15 mouse cellular contexts compared by ENCODE assay signal in the genomic region with DNA sequence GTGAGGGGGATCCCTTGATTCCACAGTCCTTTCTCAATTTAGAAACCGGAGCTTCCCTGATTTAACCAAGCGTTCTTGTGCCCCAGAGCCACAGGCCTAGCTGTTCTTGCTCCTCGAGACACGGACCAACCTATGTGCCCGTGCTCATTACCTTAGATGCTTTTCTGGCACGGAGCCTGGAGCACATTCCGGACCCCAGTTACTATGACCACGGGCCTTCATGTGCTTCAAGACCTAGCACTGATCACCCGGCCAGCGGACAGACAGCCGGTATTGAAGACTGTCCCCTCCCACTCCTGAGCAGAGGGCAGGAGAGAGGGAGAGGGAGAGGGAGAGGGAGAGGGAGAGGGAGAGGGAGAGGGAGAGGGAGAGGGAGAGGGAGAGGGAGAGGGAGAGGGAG. TPM values are rescaled to one million over a fixed set of nuclear protein-coding genes. Genes with fewer than 3 reads are reported as not detected.
DNase-seq lines count a peak whose midpoint lies in the region; ATAC-seq and TF ChIP-seq lines count a peak whose summit lies in the region.
"Had no signal": no experiment of that assay in that cellular context is flagged by ENCODE, and none has a peak within 500 bp of the region (broad histone marks: within the 10 kb centered on the region; RNA-seq: fewer than 3 reads in every experiment).

No protein-coding gene starts in this region.

- no peaks in the 10 kb centered on the region for H3K9me3 ChIP-seq in forebrain, embryonic 11.5 days (ENCODE audit: control insufficient read depth, low read length)
- H3K9me3 ChIP-seq in forebrain, embryonic 12.5 days, result peaks cover 5% of the 10 kb centered on the region; the same call in 1 of the 2 replicates
- H3K9me3 ChIP-seq in midbrain, embryonic 12.5 days, result 0 out of 2 replicates have a peak, but pooled peaks cover 4% of the 10 kb centered on the region
- 0 out of 2 replicates have a peak, but pooled peaks cover 9% of the 10 kb centered on the region for H3K9me3 ChIP-seq in midbrain, embryonic 13.5 days
- peaks cover 5% of the 10 kb centered on the region for H3K9me3 ChIP-seq in kidney, embryonic 15.5 days (replicated peaks)
- H3K9me3 ChIP-seq in stomach, postnatal 0 days (ENCODE audit: control insufficient read depth, low read length), result no peaks in the 10 kb centered on the region

- H3K4me1 ChIP-seq in forebrain, embryonic 11.5 days (replicated peaks; ENCODE audit: control insufficient read depth, insufficient read depth, low read length), result peaks cover 6% of the 10 kb centered on the region; the same call in 1 of the 2 replicates
- H3K4me1 ChIP-seq in forebrain, embryonic 12.5 days, result peaks cover 28% of the 10 kb centered on the region
- peaks cover 11% of the 10 kb centered on the region for H3K4me1 ChIP-seq in midbrain, embryonic 12.5 days
- H3K4me1 ChIP-seq in midbrain, embryonic 13.5 days (replicated peaks), result peaks cover 21% of the 10 kb centered on the region
- peaks cover 49% of the 10 kb centered on the region for H3K4me1 ChIP-seq in kidney, embryonic 15.5 days
- H3K4me1 ChIP-seq in stomach, postnatal 0 days (replicated peaks; ENCODE audit: control insufficient read depth, insufficient read depth), result 0 out of 2 replicates have a peak, but pooled peaks cover 2% of the 10 kb centered on the region

- no peaks in the 10 kb centered on the region for H3K36me3 ChIP-seq in forebrain, embryonic 11.5 days (ENCODE audit: control insufficient read depth, insufficient read depth, low read length)
- no peaks in the 10 kb centered on the region for H3K36me3 ChIP-seq in forebrain, embryonic 12.5 days (replicated peaks)
- H3K36me3 ChIP-seq in midbrain, embryonic 12.5 days, result no peaks in the 10 kb centered on the region
- no peaks in the 10 kb centered on the region for H3K36me3 ChIP-seq in midbrain, embryonic 13.5 days
- peaks cover 12% of the 10 kb centered on the region for H3K36me3 ChIP-seq in kidney, embryonic 15.5 days
- no peaks in the 10 kb centered on the region for H3K36me3 ChIP-seq in stomach, postnatal 0 days (ENCODE audit: control insufficient read depth, insufficient read depth, low read length)
- H3K36me3 ChIP-seq: embryonic facial prominence, embryonic 13.5 days; neural tube, embryonic 12.5 days had no signal

- H3K9ac ChIP-seq in forebrain, embryonic 11.5 days (ENCODE audit: low read length), result no peak overlapping the region
- H3K9ac ChIP-seq in forebrain, embryonic 12.5 days, result no peak overlapping the region
- 0 out of 2 replicates have a peak overlapping the region, but pooled peaks have one; percentile 20 for H3K9ac ChIP-seq in midbrain, embryonic 12.5 days (replicated peaks)
- H3K9ac ChIP-seq in midbrain, embryonic 13.5 days (replicated peaks), result no peak overlapping the region
- no peak overlapping the region for H3K9ac ChIP-seq in kidney, embryonic 15.5 days
- H3K9ac ChIP-seq in stomach, postnatal 0 days (ENCODE audit: low read length), result peak overlapping the region; percentile 23; the same call in 1 of the 2 replicates
- H3K9ac ChIP-seq: neural tube, embryonic 12.5 days had no signal

- H3K27ac ChIP-seq in forebrain, embryonic 11.5 days (ENCODE audit: low read depth, low read length), result no peak overlapping the region
- H3K27ac ChIP-seq in forebrain, embryonic 12.5 days, result no peak overlapping the region
- H3K27ac ChIP-seq in midbrain, embryonic 12.5 days (replicated peaks), result no peak overlapping the region
- no peak overlapping the region for H3K27ac ChIP-seq in midbrain, embryonic 13.5 days
- H3K27ac ChIP-seq in kidney, embryonic 15.5 days, result peak overlapping the region; percentile 76
- H3K27ac ChIP-seq in stomach, postnatal 0 days (replicated peaks), result peak overlapping the region; percentile 2; the same call in 1 of the 2 replicates
- H3K27ac ChIP-seq: heart, adult 2 months; left cerebral cortex, adult 2 months; neural tube, embryonic 12.5 days had no signal

- no peak for TF ChIP-seq EP300 in stomach, postnatal 0 days (optimal IDR thresholded peaks at IDR 0.05)

- DNase-seq in forebrain, embryonic 11.5 days (ENCODE audit: low spot score), result peak; percentile 68
- peak; percentile 73 for DNase-seq in stomach, postnatal 0 days (ENCODE audit: low spot score)
- DNase-seq in right cerebral cortex, postnatal 14 days, result no peak
- no peak for DNase-seq in thymus, postnatal 25 days
- DNase-seq: cerebellum, adult 8-10 months; heart, adult 2 months; liver; right cerebral cortex, postnatal 25 days had no signal

- H3K27me3 ChIP-seq in forebrain, embryonic 11.5 days (ENCODE audit: control insufficient read depth, insufficient read depth, low read length), result peaks cover 11% of the 10 kb centered on the region
- peaks cover 54% of the 10 kb centered on the region for H3K27me3 ChIP-seq in forebrain, embryonic 12.5 days
- peaks cover 53% of the 10 kb centered on the region for H3K27me3 ChIP-seq in midbrain, embryonic 12.5 days
- H3K27me3 ChIP-seq in midbrain, embryonic 13.5 days, result peaks cover 45% of the 10 kb centered on the region
- H3K27me3 ChIP-seq in kidney, embryonic 15.5 days, result peaks cover 13% of the 10 kb centered on the region
- no peaks in the 10 kb centered on the region for H3K27me3 ChIP-seq in stomach, postnatal 0 days (ENCODE audit: control insufficient read depth, insufficient read depth, low read length)

- WGBS in forebrain, embryonic 11.5 days, result 32% methylated on average over 11 of the region's 11 CpGs
- 25% methylated on average over 11 of the region's 11 CpGs for WGBS in forebrain, embryonic 12.5 days
- 21% methylated on average over 11 of the region's 11 CpGs for WGBS in midbrain, embryonic 12.5 days
- WGBS in midbrain, embryonic 13.5 days, result 24% methylated on average over 11 of the region's 11 CpGs
- WGBS in kidney, embryonic 15.5 days, result 17% methylated on average over 11 of the region's 11 CpGs
- WGBS in stomach, postnatal 0 days, result 25% methylated on average over 11 of the region's 11 CpGs

- ATAC-seq in forebrain, embryonic 11.5 days (replicated peaks; ENCODE audit: low FRiP score), result no peak
- ATAC-seq in forebrain, embryonic 12.5 days (ENCODE audit: low FRiP score), result no peak
- ATAC-seq in midbrain, embryonic 12.5 days (ENCODE audit: low FRiP score, low read depth), result no peak
- ATAC-seq in midbrain, embryonic 13.5 days, result no peak
- peak; percentile 27; the same call in 1 of the 2 replicates for ATAC-seq in kidney, embryonic 15.5 days (replicated peaks; ENCODE audit: low FRiP score)
- ATAC-seq in stomach, postnatal 0 days (ENCODE audit: low FRiP score, low TSS enrichment), result peak; percentile 1; the same call in 1 of the 2 replicates

- no peak overlapping the region for H3K4me2 ChIP-seq in forebrain, embryonic 11.5 days (ENCODE audit: low read depth, low read length, severe bottlenecking)
- H3K4me2 ChIP-seq in forebrain, embryonic 12.5 days, result no peak overlapping the region
- H3K4me2 ChIP-seq in midbrain, embryonic 12.5 days (replicated peaks), result no peak overlapping the region
- H3K4me2 ChIP-seq in midbrain, embryonic 13.5 days (replicated peaks), result no peak overlapping the region
- peak overlapping the region; percentile 51 for H3K4me2 ChIP-seq in kidney, embryonic 15.5 days
- H3K4me2 ChIP-seq in stomach, postnatal 0 days (replicated peaks; ENCODE audit: low read depth), result peak overlapping the region; percentile 32; the same call in 1 of the 2 replicates
- H3K4me2 ChIP-seq: neural tube, embryonic 12.5 days had no signal

- H3K4me3 ChIP-seq in forebrain, embryonic 11.5 days (ENCODE audit: low read depth, low read length), result no peak overlapping the region
- H3K4me3 ChIP-seq in forebrain, embryonic 12.5 days (replicated peaks), result no peak overlapping the region
- no peak overlapping the region for H3K4me3 ChIP-seq in midbrain, embryonic 12.5 days
- H3K4me3 ChIP-seq in midbrain, embryonic 13.5 days (replicated peaks), result no peak overlapping the region
- no peak overlapping the region for H3K4me3 ChIP-seq in kidney, embryonic 15.5 days (replicated peaks)
- 0 out of 2 replicates have a peak overlapping the region, but pooled peaks have one; percentile 0 for H3K4me3 ChIP-seq in stomach, postnatal 0 days (ENCODE audit: low read depth, low read length)
- H3K4me3 ChIP-seq: embryonic facial prominence, embryonic 13.5 days; heart, adult 2 months; left cerebral cortex, adult 2 months; neural tube, embryonic 12.5 days had no signal

- TF ChIP-seq CTCF in stomach, postnatal 0 days (IDR thresholded peaks at IDR 0.05; ENCODE audit: low read depth), result no peak

RNA-seq across cellular contexts. Expression of a gene that starts 8.2 kb away (rescaled TPM):
- 3.2 TPM in 2 replicates for polyA plus RNA-seq in forebrain, embryonic 11.5 days (2014; fragmentation: Nextera tagmentation; extraction: Ambion mirVana)
- polyA plus RNA-seq in forebrain, embryonic 12.5 days (2016; fragmentation: Nextera tagmentation; extraction: Ambion mirVana), result 3.2 and 3.7 TPM in 2 replicates
- 4.3 and 4.4 TPM in 2 replicates for polyA plus RNA-seq in midbrain, embryonic 12.5 days (2016; fragmentation: Nextera tagmentation; extraction: Ambion mirVana)
- polyA plus RNA-seq in midbrain, embryonic 13.5 days (2015; fragmentation: Nextera tagmentation; extraction: Ambion mirVana), result 1.7 and 2.6 TPM in 2 replicates
- polyA plus RNA-seq in kidney, embryonic 15.5 days (2015; fragmentation: Nextera tagmentation; extraction: Ambion mirVana), result 15.8 and 17.2 TPM in 2 replicates
- 18.2 and 22.1 TPM in 2 replicates for polyA plus RNA-seq in stomach, postnatal 0 days (2015; fragmentation: Nextera tagmentation; extraction: Ambion mirVana)

RNA-seq across cellular contexts. Expression of a gene that starts 57.2 kb away (rescaled TPM):
- polyA plus RNA-seq in forebrain, embryonic 11.5 days (2014; fragmentation: Nextera tagmentation; extraction: Ambion mirVana), result 10.1 and 11.3 TPM in 2 replicates
- 10.3 and 11.1 TPM in 2 replicates for polyA plus RNA-seq in forebrain, embryonic 12.5 days (2016; fragmentation: Nextera tagmentation; extraction: Ambion mirVana)
- polyA plus RNA-seq in midbrain, embryonic 12.5 days (2016; fragmentation: Nextera tagmentation; extraction: Ambion mirVana), result 12.1 and 12.7 TPM in 2 replicates
- polyA plus RNA-seq in midbrain, embryonic 13.5 days (2015; fragmentation: Nextera tagmentation; extraction: Ambion mirVana), result 9.1 and 9.4 TPM in 2 replicates
- polyA plus RNA-seq in kidney, embryonic 15.5 days (2015; fragmentation: Nextera tagmentation; extraction: Ambion mirVana), result 7.4 and 8.2 TPM in 2 replicates
- 3.6 and 4.2 TPM in 2 replicates for polyA plus RNA-seq in stomach, postnatal 0 days (2015; fragmentation: Nextera tagmentation; extraction: Ambion mirVana)

Comparison
In these comparisons a context has a peak if more than half of its experiments do, and no peak if none do; other contexts are left out.
1. H3K9ac ChIP-seq: peak in midbrain, embryonic 12.5 days (single experiment) and stomach, postnatal 0 days (single experiment); none in forebrain, embryonic 11.5 days (single experiment), forebrain, embryonic 12.5 days (single experiment), midbrain, embryonic 13.5 days (single experiment) and kidney, embryonic 15.5 days (single experiment).
2. ATAC-seq: peak in kidney, embryonic 15.5 days (single experiment) and stomach, postnatal 0 days (single experiment); none in forebrain, embryonic 11.5 days (single experiment), forebrain, embryonic 12.5 days (single experiment), midbrain, embryonic 12.5 days (single experiment) and midbrain, embryonic 13.5 days (single experiment).
3. DNase-seq: peak in forebrain, embryonic 11.5 days (single experiment) and stomach, postnatal 0 days (single experiment); none in right cerebral cortex, postnatal 14 days (single experiment) and thymus, postnatal 25 days (single experiment).
4. H3K27ac ChIP-seq: peak in kidney, embryonic 15.5 days (single experiment) and stomach, postnatal 0 days (single experiment); none in forebrain, embryonic 11.5 days (single experiment), forebrain, embryonic 12.5 days (single experiment), midbrain, embryonic 12.5 days (single experiment) and midbrain, embryonic 13.5 days (single experiment).
5. H3K4me2 ChIP-seq: peak in kidney, embryonic 15.5 days (single experiment) and stomach, postnatal 0 days (single experiment); none in forebrain, embryonic 11.5 days (single experiment), forebrain, embryonic 12.5 days (single experiment), midbrain, embryonic 12.5 days (single experiment) and midbrain, embryonic 13.5 days (single experiment).